Mouse (Mus musculus) left cerebral cortex, postnatal 36 days (tissue): ENCODE results near the gene Gm6205. TPM values are rescaled to one million over a fixed set of nuclear protein-coding genes. Genes with fewer than 3 reads are reported as not detected.
"Not testable (repeated sequence)": the region's sequence is repeated elsewhere in the genome, so short reads cannot be mapped to it uniquely, and the experiment has no call there.

Experiments
- DNase-seq, 2 experiments: peaks; one replicate each; pipeline ENCODE4 v3.0.0; 2021 to 2022; ENCODE audit warnings: low spot score in 2 of 2, mixed read lengths in 1 of 2
- intact Hi-C: fragments of 180-260 bp; cut with DNase I; formaldehyde crosslinking; loops from one replicate; pipeline ENCODE4 v1.15.1; 2025
- total RNA-seq, 2 experiments: library from RNA; stranded (reverse); gene quantifications; 2 replicates each; pipeline ENCODE4 v1.2.3; 2021

Gene Gm6205
- total RNA-seq, result not detected

GRCm38 (mm10) chr5:94648082-94648481, at the start of gene Gm6205:
Gene Gm6205 (plus strand): TSS chr5:94648382.
- DNase-seq, intact Hi-C loops: not testable (repeated sequence)

- DNase-seq, intact Hi-C loops: not testable (repeated sequence)
These were observed 31.9 kb upstream of the Gm6205 start, which contains the start of gene Gm3147 for GRCm38 (mm10) chr5:94616242-94616641. Gene Gm3147 (minus strand): TSS chr5:94616342.

GRCm38 (mm10) chr5:94623679-94624078, 24.5 kb upstream of the Gm6205 start, which contains the start of gene Gm6509:
Gene Gm6509 (plus strand): TSS chr5:94623979.
- DNase-seq, intact Hi-C loops: not testable (repeated sequence)

Other genes starting within 250 kb of the Gm6205 start
- not detected for gene Gm7682, start 202.6 kb upstream of the Gm6205 start, total RNA-seq
- not detected for gene Gm3139, start 122.1 kb upstream of the Gm6205 start, total RNA-seq
- not detected for gene Gm3147, start 32.0 kb upstream of the Gm6205 start, total RNA-seq
- not detected for gene Gm6509, start 24.4 kb upstream of the Gm6205 start, total RNA-seq
- gene Gm3183, start 217.1 kb downstream of the Gm6205 start, total RNA-seq, result not detected